Mouse (Mus musculus) bone marrow, adult 2 months (tissue): ENCODE measurements around the gene Irgc1.

ENCODE experiments used
- CTCF ChIP-seq: fragments of 200-500 bp; IDR thresholded peaks from 2 replicates; pipeline ENCODE4 v1.5.1; 2011; ENCODE audit warnings: low read length, control low read depth; ENCODE audit not compliant: control insufficient read depth, insufficient read depth
- POLR2A ChIP-seq: fragments of 200-500 bp; IDR thresholded peaks from 2 replicates; pipeline ENCODE4 v1.6.1; 2011; ENCODE audit warnings: low read depth, mild to moderate bottlenecking, control low read depth, low read length, borderline replicate concordance; ENCODE audit not compliant: control insufficient read depth

- TF ChIP-seq CTCF (no peak), POLR2A (no peak)
These were observed 43.9 kb downstream of the Irgc1 start for GRCm38 (mm10) chr7:24408186-24408585.
